Mouse (Mus musculus) MEL (cell line): ENCODE results near the gene Ppil6. TPM values are rescaled to one million over a fixed set of nuclear protein-coding genes. Genes with fewer than 3 reads are reported as not detected.

Experiments
- DNase-seq: peaks from one replicate; pipeline ENCODE4 v3.0.0; 2011; ENCODE audit warnings: low read depth, low spot score
- H3K27ac ChIP-seq: 2 replicates; pipeline ENCODE4 v1.5.1; 2012; ENCODE audit warnings: low read depth, mild to moderate bottlenecking, control low read depth, low read length, moderate library complexity; ENCODE audit not compliant: control insufficient read depth
- H3K27me3 ChIP-seq, 2 experiments: fragments of 150-350 bp in 1 of 2; sonication (generic) in 1 of 2; 2 replicates each; pipeline ENCODE4 v1.6.1; 2012; ENCODE audit warnings: low read length in 2 of 2, mild to moderate bottlenecking in 2 of 2, improper control_type of control experiment in 1 of 2, moderate library complexity in 1 of 2; ENCODE audit not compliant: insufficient read depth in 2 of 2, control insufficient read depth in 1 of 2
- H3K36me3 ChIP-seq, 2 experiments: 2 replicates each; pipeline ENCODE4 v1.6.1; 2012 to 2014; ENCODE audit warnings: low read length in 2 of 2, improper control_type of control experiment in 1 of 2, inconsistent platforms in 1 of 2, mild to moderate bottlenecking in 1 of 2; ENCODE audit not compliant: insufficient read depth in 2 of 2, control insufficient read depth in 1 of 2
- H3K4me1 ChIP-seq, 2 experiments: fragments of 150-350 bp in 1 of 2; sonication (generic) in 1 of 2; 2 replicates each; pipeline ENCODE4 v1.6.1; 2012; ENCODE audit warnings: low read length in 2 of 2, improper control_type of control experiment in 1 of 2, mild to moderate bottlenecking in 1 of 2; ENCODE audit not compliant: insufficient read depth in 2 of 2, control insufficient read depth in 1 of 2
- H3K4me3 ChIP-seq, 2 experiments: fragments of 150-350 bp in 1 of 2; sonication (generic) in 1 of 2; 2 replicates each; pipeline ENCODE4 v1.5.1; 2012; ENCODE audit warnings: low read depth in 2 of 2, low read length in 2 of 2, mild to moderate bottlenecking in 2 of 2, moderate library complexity in 2 of 2, control low read depth in 1 of 2, improper control_type of control experiment in 1 of 2; ENCODE audit not compliant: control insufficient read depth in 1 of 2, insufficient read depth in 1 of 2
- H3K79me2 ChIP-seq: 2 replicates; pipeline ENCODE4 v1.6.1; 2012; ENCODE audit warnings: mild to moderate bottlenecking, low read length, moderate library complexity; ENCODE audit not compliant: control insufficient read depth, poor library complexity, insufficient read depth
- H3K9ac ChIP-seq: 2 replicates; pipeline ENCODE4 v1.6.1; 2012; ENCODE audit warnings: low read depth, mild to moderate bottlenecking, control low read depth, low read length, moderate library complexity; ENCODE audit not compliant: control insufficient read depth, poor library complexity, severe bottlenecking
- H3K9me3 ChIP-seq: fragments of 150-350 bp; sonication (generic); replicated peaks from 2 replicates; pipeline ENCODE4 v1.6.1; 2012; ENCODE audit warnings: mild to moderate bottlenecking, low read length, improper control_type of control experiment, moderate library complexity; ENCODE audit not compliant: insufficient read depth
- BHLHE40 ChIP-seq: IDR thresholded peaks from 2 replicates; pipeline ENCODE4 v1.6.1; 2012; ENCODE audit warnings: low read depth, mild to moderate bottlenecking, inconsistent platforms, low read length, improper control_type of control experiment, borderline replicate concordance
- E2F4 ChIP-seq: IDR thresholded peaks from 2 replicates; pipeline ENCODE4 v1.6.1; 2011; ENCODE audit warnings: low read depth, low read length, improper control_type of control experiment, borderline replicate concordance
- ELF1 ChIP-seq: IDR thresholded peaks from 2 replicates; pipeline ENCODE4 v1.6.1; 2014; ENCODE audit warnings: low read depth, mild to moderate bottlenecking, inconsistent platforms, low read length, improper control_type of control experiment, moderate library complexity
- GABPA ChIP-seq: IDR thresholded peaks from 2 replicates; pipeline ENCODE4 v1.6.1; 2012; ENCODE audit warnings: low read depth, mild to moderate bottlenecking, inconsistent platforms, low read length, improper control_type of control experiment, moderate library complexity
- GATA1 ChIP-seq: IDR thresholded peaks from 2 replicates; pipeline ENCODE4 v1.6.1; 2011; ENCODE audit warnings: low read depth, low read length, improper control_type of control experiment
- KAT2A ChIP-seq: conservative IDR thresholded peaks from 2 replicates; pipeline ENCODE4 v1.6.1; 2012; ENCODE audit warnings: low read depth, low read length, improper control_type of control experiment, inconsistent platforms
- MAFK ChIP-seq: IDR thresholded peaks from 2 replicates; pipeline ENCODE4 v1.6.1; 2011; ENCODE audit warnings: low read depth, mild to moderate bottlenecking, low read length, improper control_type of control experiment, borderline replicate concordance
- MEF2A ChIP-seq: IDR thresholded peaks from 2 replicates; pipeline ENCODE4 v1.6.1; 2014; ENCODE audit warnings: low read depth, mild to moderate bottlenecking, inconsistent platforms, low read length, improper control_type of control experiment; ENCODE audit not compliant: poor library complexity, insufficient replicate concordance, severe bottlenecking; ENCODE audit errors: extremely low read depth
- NRF1 ChIP-seq: IDR thresholded peaks from 2 replicates; pipeline ENCODE4 v1.6.1; 2014; ENCODE audit warnings: low read depth, mild to moderate bottlenecking, inconsistent platforms, low read length, improper control_type of control experiment, moderate library complexity; ENCODE audit not compliant: poor library complexity, insufficient read depth, severe bottlenecking
- POLR2AphosphoS2 ChIP-seq: IDR thresholded peaks from 2 replicates; pipeline ENCODE4 v1.6.1; 2011; ENCODE audit warnings: low read length, improper control_type of control experiment
- POLR2AphosphoS5 ChIP-seq: IDR thresholded peaks from 2 replicates; pipeline ENCODE4 v1.6.1; 2012; ENCODE audit warnings: low read depth, borderline replicate concordance, mild to moderate bottlenecking, inconsistent platforms, low read length, moderate library complexity, mixed read lengths
- RAD21 ChIP-seq: IDR thresholded peaks from 2 replicates; pipeline ENCODE4 v1.6.1; 2011; ENCODE audit warnings: mild to moderate bottlenecking, low read depth, low read length, improper control_type of control experiment
- RCOR1 ChIP-seq: IDR thresholded peaks from 2 replicates; pipeline ENCODE4 v1.6.1; 2012; ENCODE audit warnings: low read depth, mild to moderate bottlenecking, inconsistent platforms, low read length, improper control_type of control experiment
- SIN3A ChIP-seq: IDR thresholded peaks from 2 replicates; pipeline ENCODE4 v1.6.1; 2012; ENCODE audit warnings: low read length, improper control_type of control experiment, inconsistent platforms
- TAL1 ChIP-seq: IDR thresholded peaks from 2 replicates; pipeline ENCODE4 v1.6.1; 2012; ENCODE audit warnings: mild to moderate bottlenecking, inconsistent platforms, low read length, moderate library complexity, mixed read lengths
- TCF12 ChIP-seq: IDR thresholded peaks from 2 replicates; pipeline ENCODE4 v1.6.1; 2014; ENCODE audit warnings: low read depth, mild to moderate bottlenecking, inconsistent platforms, low read length, improper control_type of control experiment, moderate library complexity
- UBTF ChIP-seq: IDR thresholded peaks from 2 replicates; pipeline ENCODE4 v1.6.1; 2012; ENCODE audit warnings: low read depth, mild to moderate bottlenecking, inconsistent platforms, low read length, improper control_type of control experiment, moderate library complexity, borderline replicate concordance; ENCODE audit not compliant: insufficient read depth
- USF1 ChIP-seq: IDR thresholded peaks from 2 replicates; pipeline ENCODE4 v1.6.1; 2014; ENCODE audit warnings: low read depth, mild to moderate bottlenecking, inconsistent platforms, low read length, improper control_type of control experiment, moderate library complexity
- ZC3H11A ChIP-seq: IDR thresholded peaks from 2 replicates; pipeline ENCODE4 v1.6.1; 2012; ENCODE audit warnings: low read depth, mild to moderate bottlenecking, inconsistent platforms, low read length, improper control_type of control experiment
- ZMIZ1 ChIP-seq: IDR thresholded peaks from 2 replicates; pipeline ENCODE4 v1.6.1; 2012; ENCODE audit warnings: low read depth, mild to moderate bottlenecking, inconsistent platforms, low read length, improper control_type of control experiment, moderate library complexity
- ZNF384 ChIP-seq: IDR thresholded peaks from 2 replicates; pipeline ENCODE4 v1.6.1; 2012; ENCODE audit warnings: low read depth, mild to moderate bottlenecking, inconsistent platforms, low read length, improper control_type of control experiment
- polyA plus RNA-seq, 2 experiments: library from polyadenylated mRNA; stranded (reverse) in 1 of 2; unstranded in 1 of 2; fragments of >175 nt in 1 of 2; fragments of >200 nt in 1 of 2; gene quantifications; 2 replicates each; pipeline versions ENCODE4 v1.2.1 to v1.2.4; 2012; ENCODE audit warnings: low replicate concordance in 2 of 2, low read depth in 1 of 2; ENCODE audit not compliant: insufficient read length in 2 of 2, insufficient read depth in 1 of 2, missing spikeins in 1 of 2
- total RNA-seq: library from RNA; depleted of rRNA; stranded (reverse); fragments of 300-350 nt; gene quantifications from 2 replicates; pipeline ENCODE4 v1.2.3, GENCODE M21; 2012

Gene Ppil6
- total and polyA plus RNA-seq, 3 experiments: not detected

- H3K79me2 ChIP-seq: no peaks in the 10 kb centered on the region
- no peaks in the 10 kb centered on the region for H3K27me3 ChIP-seq
- peak; percentile 70 for DNase-seq
- H3K9ac ChIP-seq: peak within 1 kb of the TSS; percentile 67
- no peak for TF ChIP-seq KAT2A
- TF ChIP-seq ZMIZ1: no peak
- 0 out of 2 replicates have a peak, but pooled peaks have one; percentile 7 for TF ChIP-seq TAL1
- H3K36me3 ChIP-seq: peaks cover 0 to 32% of the 10 kb centered on the region in 2 experiments; a peak in 2 of 4 replicates
- peak within 1 kb of the TSS; percentile 38 to 63 for H3K4me3 ChIP-seq
- no peaks in the 10 kb centered on the region for H3K9me3 ChIP-seq
- peaks cover 18 to 44% of the 10 kb centered on the region in 2 experiments for H3K4me1 ChIP-seq
- H3K27ac ChIP-seq: peak within 1 kb of the TSS; percentile 67
Observed at GRCm38 (mm10) chr10:41476171-41477017, 13.8 kb upstream of the Ppil6 start, which contains the start of gene Mical1. Gene Mical1 (plus strand): TSS chr10:41476314.

- peaks cover 17 to 41% of the 10 kb centered on the region in 2 experiments for H3K4me1 ChIP-seq
- H3K27me3 ChIP-seq: no peaks in the 10 kb centered on the region
- TF ChIP-seq SIN3A: no peak
- no peak for TF ChIP-seq GATA1
- no peak for TF ChIP-seq RCOR1
- no peak for TF ChIP-seq MEF2A
- no peak for TF ChIP-seq GABPA
- TF ChIP-seq NRF1: no peak
- TF ChIP-seq ZNF384: no peak
- H3K9me3 ChIP-seq: no peaks in the 10 kb centered on the region
- H3K9ac ChIP-seq: peak overlapping the region; percentile 67
- no peak for DNase-seq
- peaks cover 0 to 30% of the 10 kb centered on the region in 2 experiments; a peak in 2 of 4 replicates for H3K36me3 ChIP-seq
- H3K27ac ChIP-seq: peak overlapping the region; percentile 67
- no peaks in the 10 kb centered on the region for H3K79me2 ChIP-seq
- peak overlapping the region; percentile 38 to 63 for H3K4me3 ChIP-seq
Observed at GRCm38 (mm10) chr10:41477018-41477277, 13.3 kb upstream of the Ppil6 start.

GRCm38 (mm10) chr10:41477278-41478181 lies 12.7 kb upstream of the Ppil6 start:
- peak; percentile 77 for DNase-seq
- peak overlapping the region; percentile 38 to 63 for H3K4me3 ChIP-seq
- no peaks in the 10 kb centered on the region for H3K79me2 ChIP-seq
- peaks cover 13 to 35% of the 10 kb centered on the region in 2 experiments for H3K4me1 ChIP-seq
- H3K27me3 ChIP-seq: no peaks in the 10 kb centered on the region
- peak overlapping the region; percentile 67 for H3K9ac ChIP-seq
- peaks cover 0 to 25% of the 10 kb centered on the region in 2 experiments; a peak in 2 of 4 replicates for H3K36me3 ChIP-seq
- H3K27ac ChIP-seq: peak overlapping the region; percentile 67
- H3K9me3 ChIP-seq: no peaks in the 10 kb centered on the region
- TF ChIP-seq RAD21 (no peak), SIN3A (peak; percentile 69; the same call in 1 of the 2 replicates), MAFK (no peak), POLR2AphosphoS5 (no peak), USF1 (peak; percentile 24; the same call in 1 of the 2 replicates), UBTF (no peak), BHLHE40 (no peak), ELF1 (no peak), POLR2AphosphoS2 (no peak), RCOR1 (0 out of 2 replicates have a peak, but pooled peaks have one; percentile 19), TCF12 (no peak), ZC3H11A (no peak), E2F4 (no peak)
